Mouse (Mus musculus) midbrain, embryonic 11.5 days (tissue): Measurements from ENCODE around the gene Abi1. TPM values are rescaled to one million over a fixed set of nuclear protein-coding genes. Genes with fewer than 3 reads are reported as not detected.
"Not testable (repeated sequence)": the region's sequence is repeated elsewhere in the genome, so short reads cannot be mapped to it uniquely, and the experiment has no call there.

Experiments used
- ATAC-seq: fragments of 200-750 bp; cut with Nextera tagmentation; 2 replicates; pipeline ENCODE4 v1.8.0; 2017; ENCODE audit warnings: moderate TSS enrichment, moderate library complexity; ENCODE audit not compliant: low FRiP score
- DNase-seq: peaks from one replicate; pipeline ENCODE4 v3.0.0; 2015; ENCODE audit warnings: low spot score; ENCODE audit errors: missing footprints
- H3K27ac ChIP-seq: fragments of 300-500 bp; sonication (generic); 2 replicates; pipeline ENCODE4 v1.5.1; 2014; ENCODE audit warnings: low read depth, low read length
- H3K27me3 ChIP-seq: fragments of 300-500 bp; sonication (generic); 2 replicates; pipeline ENCODE4 v1.6.1; 2014; ENCODE audit warnings: mild to moderate bottlenecking, low read length, moderate library complexity, mixed read lengths; ENCODE audit not compliant: control insufficient read depth, insufficient read depth
- H3K36me3 ChIP-seq: fragments of 300-500 bp; sonication (generic); 2 replicates; pipeline ENCODE4 v1.6.1; 2014; ENCODE audit warnings: mild to moderate bottlenecking, low read length, moderate library complexity, mixed read lengths; ENCODE audit not compliant: control insufficient read depth, insufficient read depth
- H3K4me1 ChIP-seq: fragments of 300-500 bp; sonication (generic); 2 replicates; pipeline ENCODE4 v1.6.1; 2014; ENCODE audit warnings: low read length; ENCODE audit not compliant: control insufficient read depth, insufficient read depth
- H3K4me2 ChIP-seq: fragments of 300-500 bp; sonication (generic); 2 replicates; pipeline ENCODE4 v1.6.1; 2014; ENCODE audit warnings: mild to moderate bottlenecking, moderate library complexity
- H3K4me3 ChIP-seq: fragments of 300-500 bp; sonication (generic); 2 replicates; pipeline ENCODE4 v1.5.1; 2014; ENCODE audit warnings: low read depth, low read length
- H3K9ac ChIP-seq: fragments of 300-500 bp; sonication (generic); 2 replicates; pipeline ENCODE4 v1.6.1; 2014; ENCODE audit warnings: low read length
- H3K9me3 ChIP-seq: fragments of 300-500 bp; sonication (generic); 2 replicates; pipeline ENCODE4 v1.6.1; 2016; ENCODE audit warnings: low read length; ENCODE audit not compliant: control insufficient read depth
- WGBS: fragments of 180-500 bp; shearing (Covaris S2); extraction: QIAGEN DNeasy Blood & Tissue Kit; methylation state at CpG from one replicate; pipeline ENCODE4 v1.1.7; 2014; 5-methylcytosine and 5-hydroxymethylcytosine counted together
- polyA plus RNA-seq: library from polyadenylated mRNA; unstranded; fragments of >200 nt; fragmentation: Nextera tagmentation; extraction: Ambion mirVana; gene quantifications from 2 replicates; pipeline ENCODE4 v1.2.1, GENCODE M21; 2014

The Abi1 gene
- polyA plus RNA-seq, 1 experiment from 2014 or later, result 40.6 TPM

DNA sequence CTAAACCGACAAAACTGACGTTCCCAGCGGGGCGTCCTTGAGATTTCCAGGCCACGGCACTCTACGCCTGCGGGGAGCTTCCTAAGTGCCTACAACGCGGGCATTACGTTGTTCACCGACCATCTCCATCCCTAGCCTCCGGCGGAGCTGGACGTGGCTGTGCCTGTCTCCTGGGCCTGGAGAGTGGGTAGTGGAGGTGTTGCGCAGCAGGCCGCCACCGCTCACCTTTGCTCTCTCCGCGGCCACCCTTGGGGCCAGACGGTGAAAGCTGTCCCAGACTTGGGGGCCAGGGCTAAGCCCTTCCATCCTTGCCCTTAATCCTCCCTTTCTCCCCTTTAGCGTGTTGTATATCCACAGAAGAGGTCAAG lies 28.3 kb upstream of the Abi1 start:
- Histone ChIP-seq H3K9ac (peak overlapping the region; percentile 79), H3K4me3 (peak overlapping the region; percentile 63), H3K9me3 (no peaks in the 10 kb centered on the region), H3K27me3 (no peaks in the 10 kb centered on the region), H3K36me3 (no peaks in the 10 kb centered on the region), H3K4me1 (no peaks in the 10 kb centered on the region), H3K27ac (peak overlapping the region; percentile 66), H3K4me2 (peak overlapping the region; percentile 98)
- no peak for DNase-seq
- under 1% methylated on average over 21 of the region's 21 CpGs for WGBS
- ATAC-seq, result peak; percentile 73

DNA sequence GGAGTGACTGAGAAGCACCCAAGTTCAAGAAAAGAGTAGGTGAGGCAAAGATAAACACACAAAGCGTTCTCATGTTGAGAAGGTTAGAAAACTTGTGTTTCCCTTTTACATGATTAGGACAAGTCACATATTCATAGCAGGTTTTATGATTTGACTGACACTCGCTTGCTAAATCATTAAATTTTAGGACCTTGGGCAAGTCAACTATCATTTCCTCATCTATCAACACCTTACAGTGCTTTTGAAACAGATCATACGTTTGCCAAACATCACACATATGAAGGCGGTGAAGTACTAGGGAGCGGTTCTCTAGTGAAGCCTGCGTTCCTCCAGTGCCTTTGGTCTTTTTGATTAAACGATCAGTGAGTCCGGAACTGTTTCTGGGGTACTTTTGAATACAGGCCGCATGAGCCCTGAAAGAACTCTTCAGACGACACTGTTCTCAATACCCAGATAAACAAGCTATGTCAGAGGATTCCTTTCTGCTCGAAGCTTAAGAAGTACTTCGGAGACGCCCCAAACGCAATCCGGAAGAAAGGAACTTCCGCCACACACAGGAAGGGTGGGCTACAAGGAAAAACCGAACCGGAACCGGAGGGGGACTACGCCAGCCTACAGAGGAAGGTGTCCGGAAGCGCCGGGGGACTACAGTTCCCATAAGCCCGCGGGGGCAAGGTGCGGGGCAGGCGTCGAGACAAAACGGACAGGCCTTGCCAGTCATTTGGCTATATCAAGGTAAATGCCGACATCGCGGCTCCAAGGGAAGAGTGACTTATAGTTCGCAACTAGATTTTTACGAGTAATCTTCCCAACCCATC lies 27.7 kb upstream of the Abi1 start, which contains the start of gene Acbd5:
TSS of gene Acbd5 (plus strand) at position 616 of the 818 bp plus-strand sequence.
- Histone ChIP-seq H3K27me3 (no peaks in the 10 kb centered on the region), H3K27ac (peak within 1 kb of the TSS; percentile 66), H3K9ac (peak within 1 kb of the TSS; percentile 79), H3K4me3 (peak within 1 kb of the TSS; percentile 63), H3K4me2 (peak within 1 kb of the TSS; percentile 98), H3K36me3 (no peaks in the 10 kb centered on the region), H3K9me3 (no peaks in the 10 kb centered on the region), H3K4me1 (no peaks in the 10 kb centered on the region)
- WGBS, result 2% methylated on average over 34 of the region's 34 CpGs
- DNase-seq, result peak; percentile 98
- ATAC-seq, result peak; percentile 93

DNA sequence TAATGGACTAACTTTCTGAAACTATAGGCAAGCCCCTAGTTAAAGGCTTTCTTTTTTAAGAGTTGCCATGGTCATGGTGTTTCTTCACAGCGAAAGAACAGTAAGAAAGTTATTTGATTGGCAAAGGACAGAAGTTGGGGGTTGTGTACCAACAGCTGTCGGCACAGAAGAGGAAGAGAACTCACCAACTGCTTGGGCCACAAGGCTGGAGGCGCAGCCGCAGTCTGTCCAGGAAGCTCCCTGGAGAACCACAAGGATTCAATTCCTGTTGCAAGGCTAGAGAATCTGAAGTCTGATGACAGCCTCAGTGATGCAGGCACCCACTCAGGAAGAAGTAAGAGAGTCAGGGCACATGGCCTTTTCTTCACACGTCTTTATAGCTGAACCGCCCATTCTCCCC lies 12.5 kb upstream of the Abi1 start:
- H3K27ac ChIP-seq, result no peak overlapping the region
- no peak for ATAC-seq
- no peaks in the 10 kb centered on the region for H3K36me3 ChIP-seq
- 85% methylated on average over 6 of the region's 6 CpGs for WGBS
- H3K4me1 ChIP-seq, result no peaks in the 10 kb centered on the region
- no peak for DNase-seq
- H3K27me3 ChIP-seq, result no peaks in the 10 kb centered on the region
- H3K9me3 ChIP-seq, result no peaks in the 10 kb centered on the region
- no peak overlapping the region for H3K4me3 ChIP-seq
- H3K9ac ChIP-seq, result no peak overlapping the region
- no peak overlapping the region for H3K4me2 ChIP-seq

DNA sequence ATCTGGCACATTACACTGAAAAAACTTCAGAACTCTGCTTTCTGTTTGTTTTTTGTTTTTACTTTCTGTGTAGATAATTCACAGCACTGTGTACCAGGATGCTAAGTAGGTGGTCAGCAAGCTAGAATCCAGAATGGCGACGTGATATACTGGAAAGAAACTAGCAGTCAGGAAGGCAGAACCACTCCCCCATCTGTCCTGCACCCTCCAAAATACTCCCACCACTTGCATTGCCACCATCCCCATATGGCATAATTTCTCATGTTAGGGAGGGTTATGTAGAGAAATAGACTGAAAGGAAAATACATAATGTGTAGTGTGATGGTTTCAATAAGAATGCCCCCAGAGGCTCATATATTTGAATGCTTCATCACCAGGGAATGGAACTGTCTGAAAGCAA lies 11.8 kb upstream of the Abi1 start:
- Histone ChIP-seq H3K27ac (no peak overlapping the region), H3K36me3 (no peaks in the 10 kb centered on the region), H3K4me1 (no peaks in the 10 kb centered on the region), H3K4me2 (no peak overlapping the region), H3K27me3 (no peaks in the 10 kb centered on the region), H3K4me3 (no peak overlapping the region), H3K9me3 (no peaks in the 10 kb centered on the region), H3K9ac (no peak overlapping the region)
- 81% methylated on average over 2 of the region's 2 CpGs for WGBS
- ATAC-seq, result no peak
- no peak for DNase-seq

DNA sequence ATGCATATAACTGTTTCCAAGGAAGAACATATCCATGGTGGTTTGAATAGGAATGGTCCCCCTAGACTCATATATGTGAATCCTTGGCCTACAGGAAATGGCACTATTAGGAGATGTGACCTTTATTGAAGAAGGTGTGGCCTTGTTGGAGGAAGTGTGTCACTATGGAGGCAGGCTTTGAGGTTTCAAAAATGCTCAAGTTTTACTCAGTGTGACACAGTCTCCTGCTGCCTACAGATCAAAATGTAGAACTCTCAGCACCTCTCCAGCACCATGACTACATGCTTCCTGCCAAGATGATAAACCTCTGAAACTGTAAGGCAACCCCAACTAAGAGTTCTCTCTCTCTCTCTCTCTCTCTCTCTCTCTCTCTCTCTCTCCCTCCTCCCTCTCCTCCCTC lies 8.0 kb upstream of the Abi1 start:
- Histone ChIP-seq H3K4me1 (no peaks in the 10 kb centered on the region), H3K36me3 (no peaks in the 10 kb centered on the region), H3K27ac (no peak overlapping the region), H3K27me3 (no peaks in the 10 kb centered on the region), H3K9ac (no peak overlapping the region), H3K4me2 (no peak overlapping the region), H3K9me3 (no peaks in the 10 kb centered on the region), H3K4me3 (no peak overlapping the region)
- no peak for DNase-seq
- ATAC-seq, result no peak

DNA sequence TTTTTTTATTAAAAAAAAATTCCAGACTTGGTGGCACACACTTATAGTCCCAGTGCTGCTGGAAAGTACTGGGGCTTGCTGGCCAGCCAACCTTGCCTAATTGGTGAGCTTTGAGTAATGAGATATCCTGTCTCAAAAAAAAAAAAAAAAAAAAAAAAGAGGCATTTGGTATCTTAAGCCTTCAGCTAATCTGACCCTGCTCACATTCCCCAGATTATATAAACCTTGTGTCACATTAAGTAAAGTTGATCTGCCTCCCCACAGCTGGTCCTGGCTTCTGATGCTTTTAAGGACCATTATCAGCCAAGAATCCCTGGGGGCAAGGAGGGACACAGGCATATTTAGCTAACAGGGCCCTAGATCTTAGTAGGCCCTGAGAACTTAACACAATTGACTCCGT lies 5.7 kb upstream of the Abi1 start:
- Histone ChIP-seq H3K36me3 (no peaks in the 10 kb centered on the region), H3K27ac (no peak overlapping the region)
- 63% methylated on average over 1 of the region's 1 CpGs for WGBS

DNA sequence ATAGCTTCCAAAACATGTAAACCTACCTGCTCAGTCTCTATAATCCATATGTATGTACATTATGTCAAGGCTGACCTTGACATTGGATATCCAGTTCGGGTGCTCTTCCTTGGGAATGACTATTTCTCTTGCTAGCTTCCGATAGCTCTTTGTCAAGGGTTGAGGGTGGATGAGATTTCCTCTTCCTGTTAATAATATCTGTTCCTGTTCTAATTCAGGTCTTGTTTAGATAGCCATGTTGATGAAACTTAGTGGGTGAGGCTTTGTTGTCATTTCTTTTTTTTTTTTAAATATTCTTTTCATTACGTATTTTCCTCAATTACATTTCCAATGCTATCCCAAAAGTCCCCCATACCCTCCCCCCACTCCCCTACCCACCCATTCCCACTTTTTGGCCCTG lies 2.1 kb upstream of the Abi1 start:
- no peaks in the 10 kb centered on the region for H3K9me3 ChIP-seq
- no peak overlapping the region for H3K27ac ChIP-seq
- 86% methylated on average over 3 of the region's 3 CpGs for WGBS
- H3K4me2 ChIP-seq, result no peak overlapping the region
- H3K4me3 ChIP-seq, result no peak overlapping the region
- no peak overlapping the region for H3K9ac ChIP-seq
- ATAC-seq (no peak), DNase-seq (peak; percentile 47)
- no peaks in the 10 kb centered on the region for H3K36me3 ChIP-seq
- peaks cover 4% of the 10 kb centered on the region for H3K4me1 ChIP-seq
- no peaks in the 10 kb centered on the region for H3K27me3 ChIP-seq

More for the DNA sequence above, 5.7 kb upstream of the Abi1 start:
- H3K4me3 ChIP-seq, result no peak overlapping the region
- no peaks in the 10 kb centered on the region for H3K27me3 ChIP-seq
- ATAC-seq, result no peak
- peak; percentile 37 for DNase-seq
- H3K9ac ChIP-seq, result no peak overlapping the region
- H3K4me2 ChIP-seq, result no peak overlapping the region
- no peaks in the 10 kb centered on the region for H3K9me3 ChIP-seq
- no peaks in the 10 kb centered on the region for H3K4me1 ChIP-seq

DNA sequence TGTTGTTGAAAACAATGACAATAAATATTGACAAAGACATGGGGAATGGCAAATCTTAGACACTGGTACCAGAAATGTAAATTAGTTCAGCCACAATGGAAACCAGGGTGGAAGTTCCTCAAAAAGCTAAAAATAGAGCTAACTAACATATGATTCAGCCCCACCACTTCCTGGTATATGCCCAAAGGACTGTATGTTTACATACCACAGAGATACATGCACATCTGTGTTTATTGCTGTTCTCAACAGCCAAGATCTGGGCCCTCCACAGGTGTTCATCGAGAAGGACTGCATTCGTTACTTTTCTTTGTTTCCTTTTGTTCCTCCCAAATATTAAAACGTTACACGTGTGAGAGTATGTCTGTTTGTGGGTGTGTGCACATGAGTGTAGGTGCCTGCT lies 1.4 kb upstream of the Abi1 start:
- 85% methylated on average over 4 of the region's 4 CpGs for WGBS
- no peak overlapping the region for H3K4me3 ChIP-seq
- no peak overlapping the region for H3K9ac ChIP-seq
- no peak for ATAC-seq
- no peaks in the 10 kb centered on the region for H3K27me3 ChIP-seq
- no peak overlapping the region for H3K4me2 ChIP-seq
- peaks cover 4% of the 10 kb centered on the region for H3K4me1 ChIP-seq
- no peak overlapping the region for H3K27ac ChIP-seq
- no peaks in the 10 kb centered on the region for H3K9me3 ChIP-seq
- H3K36me3 ChIP-seq, result no peaks in the 10 kb centered on the region
- peak; percentile 31 for DNase-seq

DNA sequence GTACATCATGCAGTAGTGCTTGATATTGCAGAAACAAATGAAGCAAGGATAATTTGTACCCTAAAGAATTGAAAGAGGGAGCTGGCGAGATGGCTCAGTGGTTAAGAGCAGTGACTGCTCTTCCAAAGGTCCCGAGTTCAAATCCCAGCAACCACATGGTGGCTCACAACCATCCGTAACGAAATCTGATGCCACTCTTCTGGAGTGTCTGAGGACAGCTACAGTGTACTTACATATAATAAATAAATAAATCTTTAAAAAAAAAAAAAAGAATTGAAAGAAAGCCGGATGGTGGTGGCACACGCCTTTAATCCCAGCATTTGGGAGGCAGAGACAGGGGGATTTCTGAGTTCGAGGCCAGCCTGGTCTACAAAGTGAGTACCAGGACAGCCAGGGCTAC lies 649 bp upstream of the Abi1 start:
- not testable (repeated sequence) for H3K27ac ChIP-seq, H3K36me3 ChIP-seq, H3K9me3 ChIP-seq, DNase-seq, H3K9ac ChIP-seq, H3K4me3 ChIP-seq, H3K4me1 ChIP-seq, H3K27me3 ChIP-seq, ATAC-seq, H3K4me2 ChIP-seq
- 91% methylated on average over 7 of the region's 7 CpGs for WGBS
